Mouse (Mus musculus): Measurements from ENCODE around the gene Enah.

Enah gene

DNA sequence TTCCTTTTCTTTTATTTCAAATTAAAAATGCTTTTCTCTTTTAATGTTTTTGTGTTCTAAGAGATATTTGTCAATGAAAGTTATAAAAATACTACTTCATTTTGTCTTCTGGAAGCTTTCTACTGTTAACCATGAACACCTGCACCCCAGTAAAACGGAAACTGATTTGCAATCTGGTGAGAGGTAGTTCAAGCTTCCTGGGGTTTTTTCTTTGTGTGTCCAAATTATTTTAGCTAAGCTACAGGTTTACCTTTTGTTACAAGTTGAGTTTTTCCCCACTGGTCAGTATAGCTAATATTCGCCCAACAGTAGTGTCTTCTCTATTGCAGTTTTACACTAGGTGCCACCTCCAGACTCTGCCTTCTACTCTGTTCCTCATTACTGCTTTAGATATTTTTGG is 62.1 kb downstream of the Enah start:
- DNase-seq: no peak

DNA sequence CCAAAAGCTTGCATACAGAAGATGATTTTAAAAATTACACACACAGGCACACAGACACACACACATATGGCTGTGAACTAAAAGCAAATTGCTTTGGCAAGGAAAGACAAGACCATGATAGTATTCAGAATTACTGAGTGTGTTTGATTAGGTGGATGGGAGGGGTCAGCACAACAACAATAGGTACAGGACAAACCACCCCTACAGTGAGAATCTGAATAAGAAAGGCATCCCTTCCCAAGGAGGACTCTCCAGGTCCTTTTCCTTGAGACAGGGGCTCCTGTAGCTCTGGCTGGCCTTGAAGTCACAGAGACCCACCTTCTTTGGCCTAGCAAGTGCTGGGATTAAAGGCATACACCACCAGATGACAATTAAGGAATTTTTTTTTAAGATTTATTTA is 66.2 kb downstream of the Enah start:
- DNase-seq: no peak

DNA sequence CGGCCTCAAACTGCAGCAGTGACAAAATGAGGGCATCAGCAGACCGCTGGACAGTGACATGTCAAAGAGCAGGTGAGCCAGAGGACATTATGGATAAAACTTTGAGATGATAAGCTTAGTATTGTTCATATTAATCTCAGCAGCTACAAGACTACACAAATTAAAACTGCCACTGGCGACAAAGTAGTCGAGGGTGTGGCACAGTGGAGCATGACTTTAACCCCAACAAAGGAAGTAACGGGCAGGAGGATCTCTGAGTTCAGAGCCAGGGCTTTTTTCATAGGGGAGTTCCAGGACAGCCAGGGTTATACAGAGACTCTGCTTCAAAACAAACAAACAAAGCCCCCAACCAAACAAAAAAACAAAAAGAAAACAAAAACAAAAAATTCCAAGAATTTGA is 68.5 kb downstream of the Enah start:
- no peak for DNase-seq

DNA sequence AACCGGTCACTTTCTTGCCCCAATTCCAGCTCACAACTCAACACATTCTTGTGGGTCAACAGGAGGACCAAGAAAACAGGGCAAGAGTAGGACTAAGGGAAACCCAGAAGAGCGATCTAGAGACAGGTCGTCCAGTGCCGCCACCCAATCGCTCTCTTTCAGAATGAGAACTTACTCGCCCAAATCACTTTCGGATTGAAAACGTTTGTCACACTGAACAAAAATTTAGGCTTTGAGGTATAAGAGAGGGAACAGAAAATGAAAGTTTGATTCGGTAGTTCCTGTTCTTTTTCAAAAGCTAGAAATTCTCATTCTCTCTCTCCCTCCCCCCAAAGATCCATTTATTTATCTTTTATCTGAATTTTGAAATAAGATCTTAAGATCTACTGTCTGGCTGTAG is 69.1 kb downstream of the Enah start:
- no peak for DNase-seq

DNA sequence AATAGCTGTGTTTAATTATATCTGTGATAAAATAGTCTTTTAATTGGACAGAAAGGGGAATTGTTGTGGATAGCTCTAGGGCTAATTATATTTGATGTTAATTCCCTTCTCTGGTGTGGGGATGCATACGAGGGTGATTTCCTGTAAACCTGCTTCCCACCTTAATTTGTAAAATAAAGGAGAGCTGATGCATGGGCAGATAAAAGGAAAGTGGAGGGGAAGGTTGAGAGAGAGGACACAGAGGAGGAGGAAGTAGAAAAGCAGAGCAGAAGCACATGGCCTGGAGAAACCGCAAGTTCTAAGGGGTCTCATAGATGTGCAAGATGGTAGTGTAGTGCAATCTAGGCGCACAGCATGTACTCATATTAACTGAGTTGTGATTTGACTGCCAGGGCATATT is 71.6 kb downstream of the Enah start:
- DNase-seq: no peak

DNA sequence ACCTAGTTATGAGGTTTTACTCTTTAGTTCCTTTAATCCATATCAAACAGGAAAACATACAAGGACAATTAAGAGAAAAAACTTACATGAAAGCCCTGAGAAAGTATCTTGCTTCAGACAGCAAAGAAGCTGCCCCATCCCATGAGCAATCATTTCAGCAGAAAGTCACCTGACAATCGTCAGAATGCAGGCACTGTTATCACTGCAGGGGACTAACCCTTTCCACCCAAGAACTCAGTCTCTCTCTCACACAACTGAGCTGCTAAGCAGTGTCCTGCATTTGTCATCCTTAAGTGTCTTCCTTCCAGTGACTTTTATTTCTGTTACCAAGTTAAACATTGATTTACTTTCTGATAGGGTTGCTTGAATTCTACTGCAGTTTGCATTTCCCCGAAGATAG is 82.7 kb downstream of the Enah start:
- no peak for DNase-seq

DNA sequence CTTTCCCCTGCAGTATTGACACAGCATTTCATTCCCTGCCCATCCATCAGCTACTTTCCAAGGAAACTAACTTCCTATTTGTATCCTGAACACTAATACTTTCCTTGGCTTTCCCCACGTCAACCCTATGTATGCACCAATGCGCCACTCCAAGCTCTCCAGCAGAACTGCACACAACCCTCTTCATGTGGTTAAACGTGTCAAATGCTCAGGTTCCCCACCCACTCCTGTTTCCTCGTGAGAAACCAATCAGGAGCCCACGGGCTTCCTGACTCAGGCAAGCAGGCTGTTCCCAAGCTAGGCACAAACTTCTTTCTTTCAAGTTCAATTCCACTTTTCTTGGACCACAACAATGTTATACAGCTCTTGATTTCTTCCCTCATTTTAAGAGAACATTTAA is 91.4 kb downstream of the Enah start:
- no peak for DNase-seq

DNA sequence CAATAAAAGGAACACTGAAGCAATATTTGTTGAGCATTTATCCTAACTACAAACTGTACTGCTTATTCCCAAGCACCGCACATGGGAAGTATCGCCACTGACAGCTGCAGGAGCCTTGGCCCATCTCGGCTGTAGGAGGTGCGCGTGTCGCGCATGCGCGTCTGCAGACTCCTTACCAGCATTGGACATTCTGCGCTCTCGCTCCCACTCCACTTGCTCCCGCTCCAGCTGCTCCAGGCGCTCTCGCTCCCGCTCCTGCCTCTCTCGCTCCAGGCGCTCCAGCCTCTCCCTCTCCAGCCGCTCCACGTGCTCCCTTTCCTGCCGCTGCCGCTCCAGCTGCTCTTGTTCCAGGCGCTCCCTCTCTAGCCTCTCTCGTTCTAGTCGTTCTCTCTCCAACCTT is 96.4 kb downstream of the Enah start:
- DNase-seq: no peak

DNA sequence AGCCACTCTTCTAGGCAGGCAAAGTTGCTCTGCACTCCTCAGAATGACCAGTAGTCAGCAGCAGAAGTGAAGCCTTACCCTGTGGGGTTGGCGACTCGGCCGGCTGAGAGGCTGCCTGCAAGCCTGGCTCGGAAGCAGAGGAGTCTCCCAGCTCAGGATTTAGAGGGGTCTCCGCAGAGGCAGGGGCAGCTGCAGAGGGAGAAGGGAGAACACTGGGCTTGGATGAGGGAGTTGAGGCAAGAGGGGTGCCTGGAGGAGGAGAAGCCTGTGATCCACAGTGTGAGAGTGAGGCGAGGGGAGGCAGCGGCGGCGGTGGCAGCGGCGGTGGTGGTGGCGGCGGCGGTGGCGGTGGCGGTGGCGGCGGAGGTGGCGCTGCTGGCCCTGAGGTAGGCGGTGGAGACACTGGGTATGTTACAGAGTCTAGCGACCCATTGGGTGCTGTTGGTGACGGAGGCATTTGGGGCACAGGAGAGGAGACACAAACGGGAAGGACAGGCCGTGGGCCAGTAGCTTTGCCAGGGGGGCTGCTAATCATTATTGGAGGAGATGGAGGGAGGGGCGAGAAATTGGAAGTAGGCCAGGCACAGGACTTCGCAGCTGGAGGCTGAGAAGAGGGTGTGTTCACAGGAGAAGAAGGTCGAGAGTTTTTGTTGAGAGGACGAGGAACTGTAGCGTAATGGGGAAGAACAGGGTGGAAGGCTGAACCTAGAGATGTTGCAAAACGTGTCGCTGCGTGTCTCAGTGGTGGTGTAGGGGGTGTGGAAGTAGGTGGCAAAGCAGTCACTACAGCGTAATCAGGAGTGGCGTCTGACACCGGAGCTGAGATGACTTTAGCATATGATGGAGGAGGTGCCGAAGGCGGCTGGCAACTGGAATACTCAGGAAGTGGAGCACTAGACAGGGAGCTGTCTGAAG is 98.0 kb downstream of the Enah start:
- DNase-seq: no peak

DNA sequence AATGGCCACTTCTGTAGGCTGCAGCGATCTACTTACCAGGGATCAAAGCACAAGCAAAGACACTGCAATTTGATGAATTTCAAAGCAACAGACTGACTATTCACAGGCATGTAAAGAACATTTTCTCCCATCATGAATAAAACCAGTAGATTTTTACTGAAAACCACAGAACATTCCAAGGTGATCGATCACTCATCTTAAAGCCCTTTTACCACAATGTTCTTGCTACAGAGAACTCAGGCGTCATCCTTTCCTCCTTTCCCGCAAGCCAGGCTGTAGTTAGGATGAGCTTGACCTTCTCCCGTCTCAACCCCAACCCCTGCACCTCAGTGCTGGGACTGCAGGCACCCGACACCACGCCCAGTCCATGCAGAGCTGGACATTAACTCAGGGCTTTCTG is 107.9 kb downstream of the Enah start:
- DNase-seq: no peak

DNA sequence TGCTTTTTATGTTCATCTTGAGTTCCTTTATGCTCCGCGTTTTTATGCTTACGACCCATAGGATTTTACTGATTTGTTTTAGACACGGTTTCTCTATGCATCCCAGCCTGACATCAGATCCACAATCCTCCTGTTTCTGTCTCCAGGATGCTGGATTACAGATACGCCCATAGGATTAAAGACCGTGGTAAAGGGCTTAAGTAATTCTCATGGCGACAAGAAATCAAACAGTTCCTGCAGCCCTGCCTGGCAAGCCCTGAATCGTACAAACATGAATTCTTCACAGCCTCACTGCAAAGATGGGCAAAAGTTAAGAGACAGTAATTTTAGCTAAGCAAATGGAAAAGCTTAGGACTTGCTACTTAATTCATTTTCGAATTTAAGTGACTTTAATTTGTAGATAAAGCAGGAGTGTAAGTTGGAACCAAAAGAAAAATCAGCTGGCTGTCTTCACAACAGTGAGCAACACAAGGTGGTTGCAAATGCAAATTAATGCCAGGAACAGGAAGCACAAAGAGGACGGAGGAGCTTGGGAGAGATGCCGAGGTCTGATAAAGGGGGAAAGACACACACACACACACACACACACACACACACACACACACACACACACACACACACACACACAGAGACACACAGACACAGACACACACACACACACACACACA is 118.0 kb downstream of the Enah start:
- no peak for DNase-seq

DNA sequence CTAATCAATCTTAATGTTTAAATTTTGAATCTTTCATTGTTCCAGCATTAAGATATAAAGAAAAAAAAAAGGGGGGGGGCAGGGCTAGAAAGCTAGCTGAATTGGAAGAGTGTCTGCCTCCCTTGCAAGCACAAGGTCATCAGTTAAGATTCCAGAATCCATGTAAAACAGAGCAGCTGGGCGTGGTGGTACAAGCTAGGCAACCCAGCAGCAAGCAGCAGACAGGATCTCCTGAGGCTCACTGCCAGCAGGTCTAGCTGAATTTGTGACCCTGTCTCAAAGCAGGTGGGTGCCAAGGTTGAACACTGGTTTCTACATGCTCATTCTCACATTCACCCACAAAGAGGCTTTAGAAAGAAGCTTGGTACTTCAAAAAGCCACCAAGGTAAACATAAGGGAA is 118.9 kb downstream of the Enah start:
- DNase-seq: no peak

DNA sequence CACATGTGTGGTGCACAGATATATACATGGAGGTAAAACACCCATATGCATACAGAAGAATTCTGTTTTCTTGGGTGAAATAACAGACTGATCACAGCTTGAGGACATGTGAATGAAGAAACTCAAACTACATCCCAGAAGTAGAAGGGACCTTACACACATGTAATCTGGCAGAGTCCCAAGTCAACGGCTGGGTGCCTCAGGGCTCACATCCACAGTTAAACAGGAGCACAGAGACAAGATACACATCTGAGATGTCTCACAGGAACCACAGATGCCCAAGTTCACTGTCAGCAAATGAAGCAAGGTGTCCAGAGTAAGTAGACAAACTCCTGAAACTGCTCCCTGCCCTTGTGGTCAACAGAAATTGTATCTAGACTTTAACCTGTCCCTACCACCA is 120.8 kb downstream of the Enah start:
- DNase-seq: no peak

DNA sequence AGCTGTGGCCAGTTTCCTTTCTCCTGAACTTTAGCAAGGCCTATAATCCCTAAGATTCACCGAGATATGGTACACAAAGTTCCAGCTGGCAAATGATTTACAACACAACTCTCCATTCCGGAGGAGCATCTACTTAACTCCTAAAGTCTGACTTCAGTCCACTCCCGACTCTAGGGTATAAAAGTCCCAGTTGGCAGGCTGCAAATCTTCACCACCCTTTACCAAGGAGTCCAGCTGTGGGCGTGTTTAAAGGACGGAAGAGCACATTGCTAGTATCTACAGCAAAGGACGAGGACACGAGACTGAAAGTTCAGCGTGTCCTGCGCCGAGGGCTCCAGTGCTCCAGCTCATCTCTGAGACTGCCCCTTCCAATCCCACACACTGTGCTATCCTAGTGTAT is 122.8 kb downstream of the Enah start:
- peak; percentile 12 for DNase-seq

DNA sequence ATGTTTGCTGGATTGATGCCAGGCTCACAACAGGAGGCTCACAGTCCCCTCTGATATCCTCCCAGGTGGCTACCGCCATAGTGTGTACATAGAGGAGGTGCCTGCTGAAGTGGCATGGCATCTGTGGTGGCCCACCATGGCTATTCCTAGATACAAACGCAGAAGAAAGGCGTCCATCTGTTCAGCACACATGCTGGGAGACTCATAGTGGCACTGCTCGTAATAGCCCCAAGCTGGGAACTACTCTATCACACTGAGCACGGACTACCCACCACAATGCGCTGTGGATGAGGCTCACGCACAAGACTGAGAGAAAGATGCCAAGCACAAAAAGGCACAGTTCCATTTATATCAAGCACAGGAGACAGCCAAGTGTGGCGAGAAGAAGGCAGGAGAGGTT is 126.1 kb downstream of the Enah start:
- DNase-seq: no peak

DNA sequence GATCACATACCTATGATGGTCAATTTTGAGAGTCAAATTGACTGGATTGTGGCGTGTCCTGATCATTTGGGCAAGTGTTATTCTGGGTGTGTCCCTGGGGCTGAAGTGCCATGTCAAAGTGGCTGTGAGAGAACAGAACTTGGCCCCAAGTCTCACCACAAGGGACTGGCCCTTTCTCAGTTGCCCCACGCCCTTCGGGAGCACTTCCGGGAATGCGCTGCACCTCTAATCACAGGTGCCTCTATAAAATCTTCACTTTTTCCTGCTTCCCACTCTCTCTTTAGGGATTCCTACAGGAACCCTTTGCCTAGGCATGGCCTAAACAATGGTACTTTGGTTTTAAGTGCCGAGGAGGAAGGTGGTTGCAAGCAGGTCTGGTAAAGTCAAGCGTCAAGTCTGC is 130.1 kb downstream of the Enah start:
- DNase-seq: no peak

DNA sequence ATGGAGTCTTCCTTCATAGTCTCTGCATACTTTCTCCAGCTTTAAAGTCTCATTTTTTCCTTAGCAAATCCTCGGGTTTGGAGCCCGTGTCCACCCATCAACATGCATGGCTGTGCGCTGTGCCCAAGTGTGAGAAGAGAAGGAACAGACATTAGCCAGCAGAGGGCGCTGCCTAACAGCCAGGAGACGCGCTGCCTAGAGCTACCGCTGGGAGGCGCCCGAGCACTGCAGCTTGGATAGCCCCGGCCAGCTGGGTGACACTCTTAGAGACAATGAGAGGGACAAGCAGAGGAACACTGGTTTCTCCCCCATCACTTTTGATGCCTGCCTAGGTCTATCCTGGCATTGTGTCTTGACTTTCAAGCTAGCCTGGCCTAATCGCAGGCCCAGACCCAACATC is 131.0 kb downstream of the Enah start:
- peak; percentile 92 for DNase-seq

DNA sequence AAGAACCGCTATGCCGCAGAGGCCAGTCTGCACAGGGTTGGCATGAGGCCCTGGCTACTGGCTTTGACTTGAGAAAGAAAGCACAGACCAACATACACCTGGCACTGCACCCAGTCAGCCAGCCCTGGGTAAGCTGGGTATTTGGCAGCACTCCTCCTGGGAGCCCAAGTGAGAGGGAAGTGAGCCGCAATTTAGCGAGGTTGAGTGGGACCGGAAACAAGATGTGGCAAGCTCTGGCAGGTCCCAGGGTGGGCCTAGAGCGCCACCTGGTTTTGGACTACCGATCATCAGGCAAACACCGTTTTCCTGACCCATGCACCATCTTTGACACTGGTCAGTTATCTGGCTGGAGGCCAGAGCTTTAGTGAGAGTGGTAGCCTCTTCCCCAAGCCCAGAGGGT is 138.3 kb downstream of the Enah start:
- peak; percentile 74 for DNase-seq

DNA sequence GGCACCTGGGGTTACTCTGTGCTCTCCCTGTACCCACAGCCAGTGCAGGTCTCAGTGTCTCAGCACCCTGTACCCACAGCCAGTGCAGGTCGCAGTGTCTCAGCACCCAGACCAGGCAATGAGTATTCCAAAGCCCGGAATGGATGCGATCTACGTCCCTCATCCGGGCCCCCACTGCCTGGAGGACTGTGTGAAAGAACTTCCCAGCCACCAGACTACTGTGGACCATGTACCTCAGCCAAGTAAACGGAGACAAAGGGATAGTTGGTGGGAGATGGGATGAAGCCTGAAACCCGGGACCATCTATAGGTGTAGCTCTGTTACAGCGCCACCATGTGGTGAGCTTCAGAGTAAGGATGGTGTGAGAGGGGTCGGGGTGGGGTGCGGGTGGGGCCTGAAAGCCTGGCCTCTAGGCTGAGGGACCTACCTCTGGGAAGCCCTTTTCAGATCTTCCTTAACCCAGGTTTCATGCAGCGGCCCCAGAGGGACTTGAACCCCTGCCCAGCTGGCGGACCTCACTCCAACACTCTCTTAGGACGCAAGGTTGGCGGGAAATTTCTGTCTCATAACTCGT is 139.0 kb downstream of the Enah start:
- no peak for DNase-seq

DNA sequence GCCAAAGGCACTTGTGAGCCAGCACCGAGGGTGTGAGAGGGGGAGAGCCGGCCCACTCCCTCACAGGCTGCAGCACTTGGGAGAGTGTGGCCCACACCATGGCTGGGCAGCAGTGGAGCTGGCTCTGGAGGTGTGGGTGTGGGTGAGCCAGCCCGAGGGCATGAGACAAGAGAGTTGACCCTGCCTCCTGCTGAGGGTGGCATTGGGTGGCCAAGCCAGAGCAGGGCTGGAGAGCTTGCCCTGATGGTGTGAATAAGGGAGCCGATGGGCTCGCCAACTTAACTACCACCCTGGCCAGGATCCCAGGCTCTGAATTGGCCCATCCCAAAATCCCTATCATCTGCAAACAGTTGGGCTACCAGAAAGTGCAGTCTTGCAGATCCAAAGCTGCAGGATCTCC is 141.4 kb downstream of the Enah start:
- no peak for DNase-seq

DNA sequence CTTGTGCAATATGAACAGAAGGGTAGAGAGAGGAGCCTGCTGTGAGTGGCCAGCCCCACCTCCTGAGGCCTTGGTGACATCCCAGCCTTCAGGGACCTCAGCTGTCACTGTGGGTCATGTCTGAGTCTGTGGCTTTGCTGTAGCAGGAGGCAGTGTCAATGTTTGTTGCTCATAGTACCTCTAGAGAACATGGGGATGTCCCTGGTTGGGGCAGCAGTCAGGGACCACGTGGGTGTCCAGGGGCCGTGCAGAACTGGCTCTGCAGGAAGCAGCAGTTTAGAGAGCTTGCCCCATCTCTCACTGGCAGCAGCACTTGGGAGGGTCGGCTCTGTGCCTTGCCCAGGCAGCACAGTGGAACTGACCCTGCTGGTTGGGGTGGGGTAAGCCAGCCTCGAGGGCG is 142.7 kb downstream of the Enah start:
- no peak for DNase-seq

DNA sequence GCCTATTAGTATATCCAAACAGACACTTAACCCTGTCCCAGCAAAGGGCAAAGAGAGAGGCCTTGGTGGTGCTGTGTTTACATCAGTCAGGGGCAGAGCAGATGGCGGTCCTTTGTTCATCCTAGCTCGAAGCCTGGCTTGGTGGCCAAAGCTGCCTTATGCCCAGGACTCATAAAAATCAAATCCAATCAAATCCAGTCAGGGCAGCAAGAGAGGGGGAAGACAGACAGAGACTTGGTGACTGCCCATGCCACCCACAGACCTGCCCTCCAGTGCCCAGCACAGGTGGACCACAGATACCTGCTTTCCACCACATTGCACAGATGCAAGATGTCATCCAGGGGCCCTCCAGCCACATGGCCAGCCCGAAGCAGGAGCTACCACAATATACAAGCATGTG is 143.1 kb downstream of the Enah start:
- DNase-seq: no peak

DNA sequence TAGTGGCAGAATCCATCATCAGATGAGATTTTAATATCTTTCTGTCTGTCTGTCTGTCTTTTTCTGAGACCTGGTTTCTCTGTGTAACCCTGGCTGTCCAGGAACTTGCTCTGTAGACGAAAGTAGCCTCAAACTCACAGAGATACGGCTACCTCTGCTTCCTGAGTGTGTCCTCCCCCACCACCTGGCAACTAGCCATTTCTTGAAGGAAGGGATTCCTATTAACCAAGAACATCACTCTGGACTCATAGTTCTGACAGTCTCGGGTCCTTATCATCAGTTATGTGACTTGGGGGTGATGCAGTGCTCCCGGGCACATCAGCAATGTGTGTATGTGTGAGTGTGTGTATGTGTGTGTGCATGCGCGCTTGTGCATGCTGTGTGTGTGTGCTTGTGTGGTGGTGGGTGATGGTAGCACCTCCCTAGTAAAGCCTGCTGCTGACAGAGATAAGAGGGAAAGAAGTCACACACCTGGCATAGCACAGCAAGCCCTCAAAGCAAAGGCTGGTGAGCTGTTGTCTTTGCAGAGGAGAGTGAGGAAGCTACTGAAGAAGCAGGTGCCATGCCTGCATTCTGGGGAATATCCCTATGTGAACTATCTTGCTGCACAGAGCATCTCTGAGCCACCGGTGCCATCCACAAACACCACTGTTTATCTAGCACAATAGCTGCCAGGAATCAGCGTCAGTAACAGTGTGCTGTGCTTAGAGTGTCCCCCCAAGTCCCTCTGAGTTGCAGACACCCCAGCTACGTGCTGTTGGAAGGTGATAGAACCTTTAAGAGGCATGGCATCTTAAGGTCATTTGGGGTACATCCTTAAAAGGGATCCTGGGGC is 146.5 kb downstream of the Enah start:
- no peak for DNase-seq
